Mouse (Mus musculus): ENCODE measurements around the gene Krtap27-1. TPM values are rescaled to one million over a fixed set of nuclear protein-coding genes. Genes with fewer than 3 reads are reported as not detected.

The Krtap27-1 gene
- not detected in 2 replicates for polyA plus RNA-seq (2015; fragmentation: Nextera tagmentation; extraction: Ambion mirVana)

DNA sequence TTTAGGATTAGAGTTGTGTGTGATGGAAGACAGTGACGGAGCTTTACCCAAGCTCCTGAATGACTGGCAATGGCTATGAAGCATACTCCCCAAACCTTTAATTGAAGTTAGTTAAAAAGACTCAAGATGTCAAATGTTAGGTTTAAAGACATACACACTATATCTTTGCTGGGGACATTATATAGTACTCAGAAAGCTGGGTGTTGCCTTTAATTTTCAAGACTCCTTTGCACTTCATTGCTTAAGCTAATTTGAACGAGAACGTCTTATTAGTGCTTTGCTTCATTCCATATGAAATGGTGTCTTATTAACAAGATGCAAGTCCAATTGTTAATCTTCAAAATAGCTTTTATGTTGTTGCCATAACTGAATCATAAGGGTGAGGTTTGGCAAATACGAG lies at the start of gene Krtap27-1:
Gene Krtap27-1, minus strand, starts transcription at position 101 of the 400 bp plus-strand sequence.
- no peak for ATAC-seq
- H3K27me3 ChIP-seq (replicated peaks; ENCODE audit: control insufficient read depth, insufficient read depth, low read length) = no peaks in the 10 kb centered on the region
- no peaks in the 10 kb centered on the region for H3K4me1 ChIP-seq (ENCODE audit: control insufficient read depth, insufficient read depth, low read length)
- H3K36me3 ChIP-seq (ENCODE audit: control insufficient read depth, insufficient read depth, low read length) = no peaks in the 10 kb centered on the region
- no peak within 1 kb of the TSS for H3K4me2 ChIP-seq (ENCODE audit: low read depth, low read length)
- no peak within 1 kb of the TSS for H3K4me3 ChIP-seq (ENCODE audit: low read length)
- H3K9me3 ChIP-seq (ENCODE audit: control insufficient read depth, low read length) = no peaks in the 10 kb centered on the region
- H3K9ac ChIP-seq (ENCODE audit: low read depth, low read length) = no peak within 1 kb of the TSS
- WGBS = 91% methylated on average over 4 of the region's 4 CpGs
- no peak within 1 kb of the TSS for H3K27ac ChIP-seq (ENCODE audit: low read length)

DNA sequence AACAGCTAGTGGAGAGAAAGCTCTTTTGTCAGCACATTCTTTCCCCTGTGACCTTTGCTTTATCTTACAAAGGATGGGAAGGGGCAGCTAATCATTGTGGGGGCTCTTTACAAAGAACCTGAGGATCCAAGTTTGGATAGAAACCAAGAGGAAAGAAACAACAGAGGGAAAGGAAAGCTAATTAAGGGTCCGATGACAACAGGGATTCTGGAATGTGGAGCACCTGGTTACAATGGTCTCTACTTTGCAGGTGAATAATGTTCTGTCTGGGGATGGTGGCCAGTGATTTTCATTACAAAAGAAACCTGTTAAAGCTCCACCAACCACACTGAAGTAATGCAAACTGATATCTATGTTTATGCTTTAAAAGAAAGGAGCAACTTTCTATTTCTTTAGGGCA lies 48.6 kb upstream of the Krtap27-1 start:
- WGBS = 29% methylated on average over 1 of the region's 1 CpGs
- H3K27ac ChIP-seq (ENCODE audit: low read length) = no peak overlapping the region
- no peak overlapping the region for H3K9ac ChIP-seq (ENCODE audit: low read depth, low read length)
- H3K27me3 ChIP-seq (replicated peaks; ENCODE audit: control insufficient read depth, insufficient read depth, low read length) = no peaks in the 10 kb centered on the region
- no peak overlapping the region for H3K4me2 ChIP-seq (ENCODE audit: low read depth, low read length)
- no peaks in the 10 kb centered on the region for H3K9me3 ChIP-seq (ENCODE audit: control insufficient read depth, low read length)
- H3K4me3 ChIP-seq (ENCODE audit: low read length) = no peak overlapping the region
- no peaks in the 10 kb centered on the region for H3K36me3 ChIP-seq (ENCODE audit: control insufficient read depth, insufficient read depth, low read length)
- no peak for ATAC-seq
- H3K4me1 ChIP-seq (ENCODE audit: control insufficient read depth, insufficient read depth, low read length) = no peaks in the 10 kb centered on the region

GRCm38 (mm10) chr16:88716549-88716948 lies 45.1 kb upstream of the Krtap27-1 start:
- ATAC-seq = no peak
- H3K9ac ChIP-seq (ENCODE audit: low read depth, low read length) = no peak overlapping the region
- no peaks in the 10 kb centered on the region for H3K4me1 ChIP-seq (ENCODE audit: control insufficient read depth, insufficient read depth, low read length)
- no peaks in the 10 kb centered on the region for H3K9me3 ChIP-seq (ENCODE audit: control insufficient read depth, low read length)
- H3K36me3 ChIP-seq (ENCODE audit: control insufficient read depth, insufficient read depth, low read length) = no peaks in the 10 kb centered on the region
- no peak overlapping the region for H3K27ac ChIP-seq (ENCODE audit: low read length)
- H3K4me2 ChIP-seq (ENCODE audit: low read depth, low read length) = no peak overlapping the region
- no peaks in the 10 kb centered on the region for H3K27me3 ChIP-seq (replicated peaks; ENCODE audit: control insufficient read depth, insufficient read depth, low read length)
- H3K4me3 ChIP-seq (ENCODE audit: low read length) = no peak overlapping the region

DNA sequence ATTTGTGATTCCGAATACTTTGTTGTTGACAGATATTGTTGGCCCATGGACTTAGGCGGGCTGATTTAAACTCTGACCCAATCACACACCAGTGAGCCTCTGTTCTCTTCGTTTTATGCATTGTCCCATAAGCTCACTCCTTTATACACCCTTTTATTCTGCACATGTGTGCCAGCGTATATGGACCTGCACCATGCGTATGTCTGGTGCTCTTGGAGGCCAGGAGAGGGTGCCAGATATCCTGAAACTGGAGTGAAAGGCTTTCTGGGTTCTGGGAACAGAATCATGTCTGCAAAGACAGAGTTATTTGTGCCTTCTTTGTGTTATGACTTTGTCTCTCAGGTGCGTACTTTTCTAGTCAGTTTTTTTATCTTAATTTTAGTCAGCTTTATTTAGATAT lies 39.8 kb upstream of the Krtap27-1 start:
- Histone ChIP-seq H3K4me1 (ENCODE audit: control insufficient read depth, insufficient read depth, low read length) (0 out of 2 replicates have a peak, but pooled peaks cover 4% of the 10 kb centered on the region), H3K9ac (ENCODE audit: low read depth, low read length) (no peak overlapping the region), H3K9me3 (ENCODE audit: control insufficient read depth, low read length) (no peaks in the 10 kb centered on the region), H3K27ac (ENCODE audit: low read length) (no peak overlapping the region), H3K4me2 (ENCODE audit: low read depth, low read length) (no peak overlapping the region), H3K4me3 (ENCODE audit: low read length) (no peak overlapping the region), H3K36me3 (ENCODE audit: control insufficient read depth, insufficient read depth, low read length) (no peaks in the 10 kb centered on the region), H3K27me3 (replicated peaks; ENCODE audit: control insufficient read depth, insufficient read depth, low read length) (no peaks in the 10 kb centered on the region)
- 81% methylated on average over 6 of the region's 6 CpGs for WGBS
- ATAC-seq = peak; percentile 71

GRCm38 (mm10) chr16:88710757-88711156 lies 39.3 kb upstream of the Krtap27-1 start:
- 53% methylated on average over 4 of the region's 4 CpGs for WGBS
- no peaks in the 10 kb centered on the region for H3K27me3 ChIP-seq (replicated peaks; ENCODE audit: control insufficient read depth, insufficient read depth, low read length)
- no peaks in the 10 kb centered on the region for H3K9me3 ChIP-seq (ENCODE audit: control insufficient read depth, low read length)
- no peak overlapping the region for H3K4me3 ChIP-seq (ENCODE audit: low read length)
- no peak overlapping the region for H3K27ac ChIP-seq (ENCODE audit: low read length)
- 0 out of 2 replicates have a peak, but pooled peaks cover 4% of the 10 kb centered on the region for H3K4me1 ChIP-seq (ENCODE audit: control insufficient read depth, insufficient read depth, low read length)
- H3K36me3 ChIP-seq (ENCODE audit: control insufficient read depth, insufficient read depth, low read length) = no peaks in the 10 kb centered on the region
- no peak overlapping the region for H3K9ac ChIP-seq (ENCODE audit: low read depth, low read length)
- no peak overlapping the region for H3K4me2 ChIP-seq (ENCODE audit: low read depth, low read length)
- peak; percentile 94 for ATAC-seq

- Histone ChIP-seq H3K9me3 (ENCODE audit: control insufficient read depth, low read length) (no peaks in the 10 kb centered on the region), H3K9ac (ENCODE audit: low read depth, low read length) (no peak within 1 kb of the TSS), H3K4me2 (ENCODE audit: low read depth, low read length) (no peak within 1 kb of the TSS), H3K4me1 (ENCODE audit: control insufficient read depth, insufficient read depth, low read length) (0 out of 2 replicates have a peak, but pooled peaks cover 4% of the 10 kb centered on the region), H3K27me3 (replicated peaks; ENCODE audit: control insufficient read depth, insufficient read depth, low read length) (no peaks in the 10 kb centered on the region), H3K36me3 (ENCODE audit: control insufficient read depth, insufficient read depth, low read length) (no peaks in the 10 kb centered on the region), H3K27ac (ENCODE audit: low read length) (no peak within 1 kb of the TSS), H3K4me3 (ENCODE audit: low read length) (no peak within 1 kb of the TSS)
- no peak for ATAC-seq
- 93% methylated on average over 10 of the region's 10 CpGs for WGBS
Observed at GRCm38 (mm10) chr16:88707496-88708012, 36.1 kb upstream of the Krtap27-1 start, which contains the start of gene 2310061N02Rik. Gene 2310061N02Rik (minus strand): TSS chr16:88707962.

GRCm38 (mm10) chr16:88701072-88701864 lies 29.8 kb upstream of the Krtap27-1 start:
- Histone ChIP-seq H3K4me1 (ENCODE audit: control insufficient read depth, insufficient read depth, low read length) (no peaks in the 10 kb centered on the region), H3K36me3 (ENCODE audit: control insufficient read depth, insufficient read depth, low read length) (no peaks in the 10 kb centered on the region), H3K4me2 (ENCODE audit: low read depth, low read length) (no peak overlapping the region), H3K4me3 (ENCODE audit: low read length) (no peak overlapping the region), H3K9me3 (ENCODE audit: control insufficient read depth, low read length) (no peaks in the 10 kb centered on the region), H3K9ac (ENCODE audit: low read depth, low read length) (no peak overlapping the region), H3K27ac (ENCODE audit: low read length) (no peak overlapping the region), H3K27me3 (replicated peaks; ENCODE audit: control insufficient read depth, insufficient read depth, low read length) (no peaks in the 10 kb centered on the region)
- WGBS = 52% methylated on average over 4 of the region's 4 CpGs
- ATAC-seq = no peak

DNA sequence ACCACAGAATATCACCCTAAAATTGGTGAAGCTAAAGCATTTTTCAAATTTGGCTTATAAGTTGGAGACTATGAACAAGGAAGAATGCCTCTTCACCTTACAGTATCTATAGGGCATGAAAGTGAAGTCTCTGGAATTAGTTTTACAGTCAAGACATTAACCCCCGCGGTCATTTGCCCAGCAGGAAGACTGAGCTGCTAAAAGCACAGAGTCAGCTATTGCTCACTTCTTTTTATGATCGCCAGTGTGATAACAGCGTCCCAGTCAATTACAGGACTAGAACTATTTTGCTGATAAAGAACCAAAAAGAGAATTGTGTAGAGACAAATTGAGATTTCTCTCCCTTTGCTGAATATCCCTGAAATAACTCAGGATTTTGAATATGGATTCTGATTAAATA lies 24.8 kb upstream of the Krtap27-1 start:
- no peak overlapping the region for H3K27ac ChIP-seq (ENCODE audit: low read length)
- 55% methylated on average over 4 of the region's 4 CpGs for WGBS
- H3K36me3 ChIP-seq (ENCODE audit: control insufficient read depth, insufficient read depth, low read length) = no peaks in the 10 kb centered on the region
- peak; percentile 70 for ATAC-seq
- H3K9me3 ChIP-seq (ENCODE audit: control insufficient read depth, low read length) = no peaks in the 10 kb centered on the region
- no peak overlapping the region for H3K9ac ChIP-seq (ENCODE audit: low read depth, low read length)
- H3K4me2 ChIP-seq (ENCODE audit: low read depth, low read length) = no peak overlapping the region
- no peaks in the 10 kb centered on the region for H3K4me1 ChIP-seq (ENCODE audit: control insufficient read depth, insufficient read depth, low read length)
- H3K4me3 ChIP-seq (ENCODE audit: low read length) = no peak overlapping the region
- H3K27me3 ChIP-seq (replicated peaks; ENCODE audit: control insufficient read depth, insufficient read depth, low read length) = no peaks in the 10 kb centered on the region

- ATAC-seq = no peak
- Histone ChIP-seq H3K27ac (ENCODE audit: low read length) (no peak overlapping the region), H3K4me1 (ENCODE audit: control insufficient read depth, insufficient read depth, low read length) (no peaks in the 10 kb centered on the region), H3K4me2 (ENCODE audit: low read depth, low read length) (no peak overlapping the region), H3K4me3 (ENCODE audit: low read length) (no peak overlapping the region), H3K36me3 (ENCODE audit: control insufficient read depth, insufficient read depth, low read length) (no peaks in the 10 kb centered on the region), H3K9me3 (ENCODE audit: control insufficient read depth, low read length) (no peaks in the 10 kb centered on the region), H3K9ac (ENCODE audit: low read depth, low read length) (no peak overlapping the region), H3K27me3 (replicated peaks; ENCODE audit: control insufficient read depth, insufficient read depth, low read length) (no peaks in the 10 kb centered on the region)
- WGBS = 62% methylated on average over 2 of the region's 2 CpGs
Observed at GRCm38 (mm10) chr16:88681282-88681681, 9.8 kb upstream of the Krtap27-1 start.
